Mouse (Mus musculus): Measurements from ENCODE around the gene Traf3ip2.
A peak's percentile ranks its signal among the peaks of the same experiment; 100 is the strongest.

Traf3ip2 gene

GRCm38 (mm10) chr10:39612633-39612988 is at the start of gene Traf3ip2:
Gene Traf3ip2, plus strand, starts transcription at chr10:39612934.
- DNase-seq (ENCODE audit: low read depth, low spot score), result no peak

GRCm38 (mm10) chr10:39563552-39564223 is 49.0 kb upstream of the Traf3ip2 start:
- no peak for DNase-seq (ENCODE audit: low read depth, low spot score)

- no peak for DNase-seq (ENCODE audit: low read depth, low spot score)
Observed at GRCm38 (mm10) chr10:39566901-39567300, 45.8 kb upstream of the Traf3ip2 start.

- no peak for DNase-seq (ENCODE audit: low read depth, low spot score)
Observed at GRCm38 (mm10) chr10:39568991-39569390, 43.7 kb upstream of the Traf3ip2 start.

- DNase-seq (ENCODE audit: low read depth, low spot score), result no peak
Observed at GRCm38 (mm10) chr10:39571011-39571410, 41.7 kb upstream of the Traf3ip2 start.

GRCm38 (mm10) chr10:39572050-39572671 is 40.6 kb upstream of the Traf3ip2 start:
- no peak for DNase-seq (ENCODE audit: low read depth, low spot score)

- no peak for DNase-seq (ENCODE audit: low read depth, low spot score)
Observed at GRCm38 (mm10) chr10:39572672-39573051, 40.1 kb upstream of the Traf3ip2 start.

GRCm38 (mm10) chr10:39576466-39576865 is 36.3 kb upstream of the Traf3ip2 start:
- no peak for DNase-seq (ENCODE audit: low read depth, low spot score)

- no peak for DNase-seq (ENCODE audit: low read depth, low spot score)
Observed at GRCm38 (mm10) chr10:39580477-39580876, 32.3 kb upstream of the Traf3ip2 start.

GRCm38 (mm10) chr10:39582385-39582784 is 30.3 kb upstream of the Traf3ip2 start:
- DNase-seq (ENCODE audit: low read depth, low spot score), result no peak

- no peak for DNase-seq (ENCODE audit: low read depth, low spot score)
Observed at GRCm38 (mm10) chr10:39583718-39584117, 29.0 kb upstream of the Traf3ip2 start.

- DNase-seq (ENCODE audit: low read depth, low spot score), result no peak
Observed at GRCm38 (mm10) chr10:39587290-39587925, 25.3 kb upstream of the Traf3ip2 start.

GRCm38 (mm10) chr10:39587973-39588746 is 24.6 kb upstream of the Traf3ip2 start:
- DNase-seq (ENCODE audit: low read depth, low spot score), result no peak

- peak; percentile 78 for DNase-seq (ENCODE audit: low read depth, low spot score)
Observed at GRCm38 (mm10) chr10:39589765-39590546, 22.8 kb upstream of the Traf3ip2 start.

- peak; percentile 65 for DNase-seq (ENCODE audit: low read depth, low spot score)
Observed at GRCm38 (mm10) chr10:39590629-39591028, 22.1 kb upstream of the Traf3ip2 start.

GRCm38 (mm10) chr10:39592501-39592900 is 20.2 kb upstream of the Traf3ip2 start:
- DNase-seq (ENCODE audit: low read depth, low spot score), result no peak

GRCm38 (mm10) chr10:39594716-39595115 is 18.0 kb upstream of the Traf3ip2 start:
- no peak for DNase-seq (ENCODE audit: low read depth, low spot score)

- DNase-seq (ENCODE audit: low read depth, low spot score), result no peak
Observed at GRCm38 (mm10) chr10:39595862-39596261, 16.9 kb upstream of the Traf3ip2 start.

GRCm38 (mm10) chr10:39597116-39597791 is 15.5 kb upstream of the Traf3ip2 start:
- no peak for DNase-seq (ENCODE audit: low read depth, low spot score)

- DNase-seq (ENCODE audit: low read depth, low spot score), result no peak
Observed at GRCm38 (mm10) chr10:39597792-39598183, 14.9 kb upstream of the Traf3ip2 start.

- no peak for DNase-seq (ENCODE audit: low read depth, low spot score)
Observed at GRCm38 (mm10) chr10:39599601-39600000, 13.1 kb upstream of the Traf3ip2 start.
